Mouse (Mus musculus) mature B cell (primary cell): ENCODE measurements around the gene Gtsf1l.

ENCODE experiments used
- in situ Hi-C: fragments of 300-500 bp; cut with MboI; formaldehyde crosslinking; loops from 2 replicates; pipeline ENCODE4 v1.14.3; 2019

Gene Gtsf1l

GRCm38 (mm10) chr2:163087728-163088127, at the start of gene Gtsf1l:
TSS of gene Gtsf1l (minus strand) at chr2:163087855.
- in situ Hi-C loops = no loop called here

DNA sequence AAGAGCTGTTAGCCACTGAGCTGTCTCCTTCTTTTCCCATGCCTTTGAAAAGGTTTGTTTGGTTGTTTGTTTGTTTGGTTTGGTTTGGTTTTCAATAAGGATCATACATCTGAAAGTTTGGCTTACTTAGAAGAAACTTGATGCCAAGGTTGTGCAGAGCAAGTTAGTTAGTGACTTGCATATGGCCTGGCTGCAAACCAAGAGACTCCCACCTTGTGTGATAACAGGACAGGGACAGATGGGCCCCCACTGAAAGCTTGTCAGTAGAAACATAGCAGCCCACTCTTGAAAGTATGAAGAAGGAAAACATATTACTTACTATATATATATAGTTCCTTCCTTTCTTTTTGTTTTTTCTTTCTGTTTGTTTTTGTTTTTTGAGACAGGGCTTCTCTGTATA, 49.3 kb upstream of the Gtsf1l start:
- in situ Hi-C loops = no loop called here

GRCm38 (mm10) chr2:163135931-163136330, 48.3 kb upstream of the Gtsf1l start:
- in situ Hi-C loops = no loop called here

DNA sequence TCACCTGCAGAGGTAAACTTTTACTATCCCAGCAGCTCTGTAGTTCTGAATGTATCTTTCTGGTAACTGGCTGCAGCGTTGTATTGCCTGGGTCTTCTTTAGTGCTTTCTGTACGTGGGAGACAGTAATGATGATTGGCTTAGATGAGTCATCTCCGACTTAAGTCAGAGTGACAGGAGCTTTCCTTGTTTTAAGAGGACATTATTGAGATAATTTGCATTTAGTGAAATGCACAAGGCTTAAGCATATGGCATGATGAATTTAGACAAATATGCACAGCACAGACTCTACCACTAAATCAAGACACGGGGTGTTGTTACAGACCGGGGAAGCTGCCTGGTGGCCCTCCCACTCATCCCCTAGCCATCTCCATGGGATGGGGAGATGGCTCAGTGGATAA, 44.7 kb upstream of the Gtsf1l start:
- in situ Hi-C loops = no loop called here

GRCm38 (mm10) chr2:163130837-163131236, 43.2 kb upstream of the Gtsf1l start:
- in situ Hi-C loops = no loop called here

DNA sequence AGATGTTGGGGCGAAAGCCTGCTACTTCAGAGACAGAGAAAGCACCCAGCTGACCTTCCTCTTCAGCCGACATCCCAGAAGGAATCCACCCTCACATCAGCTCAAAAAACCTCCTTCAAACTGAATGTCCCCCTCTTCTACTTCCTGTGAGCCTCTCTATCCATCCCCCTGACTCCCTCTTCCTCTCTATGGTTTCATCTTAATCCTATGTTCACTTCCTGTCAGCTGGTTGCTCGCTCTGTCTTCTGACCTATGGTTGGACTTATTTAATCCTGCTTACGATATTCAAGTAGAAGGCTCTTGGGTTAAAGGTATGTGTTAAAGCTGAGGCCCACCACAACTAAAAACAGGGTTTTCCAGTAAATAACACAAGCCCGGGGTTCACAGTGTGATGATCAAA, 35.8 kb upstream of the Gtsf1l start:
- in situ Hi-C loops = no loop called here

DNA sequence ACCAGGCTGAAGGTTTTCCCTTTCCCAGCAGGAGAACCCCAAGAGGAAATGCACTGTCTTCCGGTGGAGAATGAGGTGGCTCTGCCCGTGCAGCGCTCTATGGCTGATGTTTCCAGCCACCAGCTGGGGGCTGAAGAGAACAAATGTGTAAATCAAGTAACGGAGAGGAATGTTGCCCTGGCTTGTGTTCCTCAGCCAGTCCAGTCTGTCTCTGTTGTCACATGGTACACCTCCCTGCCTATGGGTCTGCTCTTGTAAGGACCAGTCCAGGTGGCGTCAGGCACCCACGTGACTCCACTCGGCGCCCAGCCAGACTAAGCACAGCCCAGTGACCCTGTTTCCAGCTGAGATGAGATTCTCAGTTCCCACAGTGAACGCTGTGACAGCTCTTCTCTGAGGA, 34.7 kb upstream of the Gtsf1l start:
- in situ Hi-C loops = no loop called here

- in situ Hi-C loops = no loop called here
Measured at GRCm38 (mm10) chr2:163121353-163121660, 33.7 kb upstream of the Gtsf1l start.

GRCm38 (mm10) chr2:163120626-163121352, 33.1 kb upstream of the Gtsf1l start:
- in situ Hi-C loops = no loop called here

DNA sequence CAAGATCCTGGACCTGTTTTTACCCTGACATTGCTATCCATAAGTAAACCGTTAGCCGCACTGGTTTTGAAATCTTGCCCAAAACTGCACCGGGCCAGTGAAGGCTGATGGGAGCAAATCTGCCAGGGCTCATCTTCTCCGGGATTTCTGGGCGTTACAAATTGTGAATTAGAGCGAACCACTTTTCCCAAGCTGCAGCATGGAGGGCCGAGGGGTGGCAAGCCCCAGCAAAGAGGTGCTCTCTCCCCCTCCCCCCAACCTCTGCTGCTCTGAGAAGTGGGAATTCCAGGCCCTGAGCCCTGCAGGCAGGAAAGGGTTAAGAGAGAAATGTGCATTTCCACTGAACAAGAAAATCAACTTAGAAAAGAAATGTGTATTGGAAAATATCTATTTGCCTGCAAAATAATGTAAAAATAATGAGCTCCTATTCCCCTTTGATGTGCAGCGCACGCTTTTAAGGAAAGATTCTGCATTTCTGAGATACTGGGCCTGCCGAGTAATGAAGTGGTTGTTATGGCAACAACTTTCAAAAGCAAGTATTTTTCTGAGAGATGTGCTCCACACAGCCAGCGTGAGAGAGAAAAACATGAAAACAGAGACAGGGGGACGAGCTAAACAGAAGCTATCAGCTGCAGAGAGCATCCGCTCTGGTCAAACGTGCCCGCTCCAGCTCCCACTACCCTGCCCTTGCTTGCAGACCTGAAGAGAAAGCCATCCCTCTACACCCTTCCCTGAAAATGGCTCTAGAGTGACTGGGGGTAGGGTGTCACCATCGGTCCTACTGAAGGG, 24.0 kb upstream of the Gtsf1l start:
- in situ Hi-C loops = no loop called here

GRCm38 (mm10) chr2:163110706-163111105, 23.1 kb upstream of the Gtsf1l start:
- in situ Hi-C loops = no loop called here

GRCm38 (mm10) chr2:163108385-163108784, 20.7 kb upstream of the Gtsf1l start:
- in situ Hi-C loops = no loop called here

DNA sequence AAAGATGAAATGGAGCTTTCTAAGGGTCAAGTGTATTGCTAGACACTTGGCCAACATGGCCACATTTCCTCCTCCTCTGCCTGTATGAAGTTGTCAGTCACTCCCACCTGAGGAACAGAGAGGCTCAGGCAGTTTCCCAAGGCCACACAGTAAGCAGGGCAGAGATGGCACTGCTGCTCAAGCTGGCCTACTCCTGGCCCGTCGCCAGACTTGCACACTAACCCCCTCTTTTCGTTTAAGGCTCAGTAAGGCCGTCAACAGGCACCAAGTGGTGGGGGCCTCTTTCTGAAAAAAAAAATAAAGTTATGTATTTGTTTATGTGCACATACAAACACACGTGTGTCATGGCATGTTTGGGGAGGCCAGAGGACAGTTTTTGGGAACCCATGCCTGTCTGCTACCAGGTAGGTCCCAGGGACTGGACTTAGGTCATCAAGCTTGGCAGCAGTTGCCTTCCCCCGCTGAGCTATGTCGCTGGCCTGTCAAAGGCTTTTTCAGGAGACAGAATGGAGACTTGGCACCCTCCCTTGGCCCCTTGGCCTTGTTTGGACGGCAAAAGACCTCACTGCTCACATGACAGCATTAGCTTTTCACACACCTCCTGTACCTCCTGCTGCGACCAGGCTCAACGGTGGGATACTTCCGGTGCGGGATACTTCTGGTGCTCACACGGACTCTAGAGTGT, 16.6 kb upstream of the Gtsf1l start:
- in situ Hi-C loops = no loop called here

DNA sequence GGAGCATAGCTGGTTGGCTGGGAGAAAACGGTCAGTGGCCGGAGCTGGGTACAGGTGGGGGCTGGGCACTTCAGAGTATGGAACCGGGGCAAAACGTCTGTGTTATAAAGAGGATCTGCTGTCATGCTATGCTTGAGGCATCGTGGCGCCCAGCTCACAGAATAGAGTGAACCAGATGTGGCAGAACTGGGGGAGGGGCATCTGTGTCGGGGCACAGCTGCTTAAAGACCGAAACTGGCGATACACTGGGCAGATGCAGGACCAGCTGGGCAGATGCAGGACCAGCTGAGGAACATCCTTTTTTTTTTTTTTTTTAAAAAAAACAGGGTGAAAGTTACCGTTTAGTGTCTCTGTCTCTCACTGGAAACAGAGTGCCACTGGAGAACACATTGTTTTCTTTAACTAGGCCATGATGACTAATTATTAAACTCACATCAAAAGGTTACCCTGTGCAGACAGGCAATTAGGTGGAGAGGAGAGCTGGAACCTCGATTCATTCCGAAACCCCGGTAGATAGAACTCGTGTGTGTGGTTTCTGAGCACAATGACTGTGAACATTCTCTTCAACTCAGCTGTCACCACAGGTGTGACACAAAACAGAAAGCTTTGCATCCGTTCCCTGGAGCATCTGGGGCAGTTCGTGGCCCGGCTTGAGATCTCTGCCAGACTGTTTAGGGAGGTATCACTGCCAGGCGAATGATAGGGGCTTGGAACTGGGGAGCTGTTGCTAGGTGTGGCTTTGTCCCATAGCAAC, 15.4 kb upstream of the Gtsf1l start:
- in situ Hi-C loops = no loop called here

DNA sequence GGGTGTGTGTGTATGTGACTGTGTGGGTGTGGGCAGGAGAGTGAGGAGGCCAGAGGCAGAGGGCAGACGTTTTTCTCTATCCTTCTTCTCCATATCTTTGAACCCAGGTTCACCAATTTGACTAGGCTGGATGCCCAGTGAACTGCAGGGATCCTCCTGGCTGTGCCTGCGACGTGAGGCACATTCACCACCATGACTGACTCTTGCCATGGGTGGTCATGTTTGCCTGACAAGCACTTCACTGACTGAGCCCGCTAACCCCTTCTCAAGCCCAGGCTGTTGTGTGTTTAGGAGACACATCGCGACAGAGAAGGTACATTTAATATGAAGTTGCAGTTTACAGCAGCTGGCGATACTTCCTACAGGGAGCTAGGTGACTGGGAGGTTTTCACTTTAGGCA, 14.6 kb upstream of the Gtsf1l start:
- in situ Hi-C loops = no loop called here

GRCm38 (mm10) chr2:163101646-163102203, 14.1 kb upstream of the Gtsf1l start:
- in situ Hi-C loops = no loop called here

- in situ Hi-C loops = no loop called here
Measured at GRCm38 (mm10) chr2:163100551-163100950, 12.9 kb upstream of the Gtsf1l start.

- in situ Hi-C loops = no loop called here
Measured at GRCm38 (mm10) chr2:163099919-163100318, 12.3 kb upstream of the Gtsf1l start.

DNA sequence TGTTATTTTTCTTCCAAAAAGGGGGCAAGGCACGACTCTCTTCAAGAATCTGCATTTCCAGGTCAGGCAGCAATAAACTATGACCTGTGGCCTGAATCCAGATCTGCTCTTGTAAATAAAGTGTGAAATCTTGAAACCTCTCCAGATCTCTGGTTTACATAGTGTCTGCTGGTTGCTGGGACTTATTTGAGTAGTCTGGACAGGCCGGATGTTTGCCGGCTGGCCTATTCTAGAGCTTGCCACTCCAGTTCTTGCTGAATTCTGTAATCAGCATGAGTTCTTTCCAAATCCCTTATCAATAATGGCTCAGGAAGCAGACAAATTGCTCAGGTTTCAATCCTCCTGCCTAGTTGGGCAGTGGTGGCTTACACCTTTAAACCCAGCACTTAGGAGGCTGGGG, 8.1 kb upstream of the Gtsf1l start:
- in situ Hi-C loops = no loop called here

DNA sequence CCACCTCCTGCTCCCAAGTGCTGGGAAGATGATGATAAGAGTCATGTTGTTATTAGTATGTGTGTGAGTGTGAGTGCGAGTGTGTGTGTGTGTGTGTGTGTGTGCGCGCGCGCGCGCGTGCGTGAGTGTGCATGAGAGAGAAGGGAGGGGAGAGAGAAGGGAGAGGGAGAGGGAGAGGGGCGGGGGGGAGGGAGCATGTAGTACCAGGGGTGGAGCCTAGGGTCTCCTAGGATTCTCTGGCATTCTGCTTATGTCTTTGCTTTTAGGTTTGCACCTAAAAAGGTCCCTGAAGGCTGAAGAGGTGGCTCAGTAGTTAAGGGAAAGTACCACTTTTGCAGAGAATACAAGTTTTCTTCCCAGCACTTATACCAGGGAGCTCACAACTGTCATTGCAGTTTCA, 7.3 kb upstream of the Gtsf1l start:
- in situ Hi-C loops = no loop called here

DNA sequence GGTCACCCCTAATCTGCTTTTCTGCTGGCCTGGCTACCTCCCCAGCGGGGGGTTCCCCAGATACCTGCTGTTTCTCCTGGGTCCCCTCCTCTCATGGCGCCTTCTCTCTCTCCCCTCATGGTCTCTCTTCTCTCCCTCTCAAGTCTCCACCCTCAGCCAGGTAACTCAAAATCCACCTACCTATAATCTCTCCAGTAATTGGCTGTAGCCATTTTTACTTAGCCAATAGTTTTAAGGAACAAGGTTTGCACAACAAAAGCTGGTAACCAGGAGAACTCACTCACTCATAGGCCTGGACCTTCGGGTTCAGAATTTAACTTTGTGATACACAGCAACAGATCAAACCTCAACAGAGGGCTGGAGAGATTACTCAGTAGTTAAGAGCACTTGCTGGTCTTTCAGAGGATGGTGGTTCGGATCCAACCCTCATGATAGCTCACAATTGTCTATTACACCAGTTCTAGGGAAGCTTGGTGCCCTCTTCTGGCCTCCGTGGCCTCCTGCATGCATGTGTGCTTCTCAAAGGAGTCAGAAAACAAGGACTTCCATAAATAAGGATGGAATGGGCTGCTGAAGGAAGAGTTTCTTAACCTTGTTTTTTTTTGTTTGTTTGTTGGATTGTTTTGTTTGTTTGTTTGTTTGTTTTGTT, 1.9 kb upstream of the Gtsf1l start:
- in situ Hi-C loops = no loop called here
